In the genomic region with DNA sequence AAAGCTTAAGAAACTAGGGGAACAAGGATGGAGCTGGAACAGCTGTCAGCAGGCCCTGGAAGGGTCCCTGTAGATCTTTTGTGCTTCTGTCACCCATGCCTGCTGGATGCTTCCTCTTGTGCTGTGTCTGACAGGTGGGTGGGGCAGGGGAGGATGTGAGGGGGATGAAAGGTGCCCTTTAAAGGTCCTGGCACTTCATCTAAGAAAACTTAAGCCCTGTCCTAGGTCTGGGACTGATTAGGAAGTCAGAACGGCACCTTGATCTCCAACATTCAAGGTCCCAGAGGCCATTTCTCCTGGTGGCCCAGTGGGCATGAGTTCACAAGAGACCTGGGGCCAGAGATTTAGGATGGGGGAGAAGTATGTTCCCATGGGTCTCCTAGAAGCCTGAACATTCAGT, we compare ENCODE assay signal across 10 mouse cellular contexts. TPM values are rescaled to one million over a fixed set of nuclear protein-coding genes. Genes with fewer than 3 reads are reported as not detected.
DNase-seq lines count a peak whose midpoint lies in the region; ATAC-seq lines count a peak whose summit lies in the region.
"Had no signal": no experiment of that assay in that cellular context is flagged by ENCODE, and none has a peak within 500 bp of the region (broad histone marks: within the 10 kb centered on the region; RNA-seq: fewer than 3 reads in every experiment).

A gene (minus strand): TSS at position 297 of the 400 bp plus-strand sequence.

- DNase-seq in heart, adult 8-10 months (ENCODE audit: low spot score): no peak
- DNase-seq in adrenal gland, adult 18-20 months (ENCODE audit: low spot score in 2 of 2): no peak
- DNase-seq in limb, embryonic 11.5 days (ENCODE audit: low spot score): no peak
- DNase-seq in spleen, postnatal 10 days (ENCODE audit: low spot score in 2 of 2): no peak
- DNase-seq in c-Kit-positive CD71-positive TER-119-positive erythroid progenitor cells, embryonic 14.5 days (ENCODE audit: low spot score): no peak
- DNase-seq in frontal cortex, postnatal 14 days (ENCODE audit: low spot score in 2 of 2): no peak
- DNase-seq: kidney, postnatal 25 days had no signal

- WGBS in heart, embryonic 11.5 days (ENCODE audit: insufficient replicate concordance): 74% methylated on average over 1 of the region's 1 CpGs
- 91% methylated on average over 1 of the region's 1 CpGs for WGBS in forebrain, embryonic 16.5 days
- WGBS in limb, embryonic 11.5 days: 61% methylated on average over 1 of the region's 1 CpGs

- H3K36me3 ChIP-seq in heart, embryonic 11.5 days (ENCODE audit: control insufficient read depth, insufficient read depth, low read length): no peaks in the 10 kb centered on the region
- no peaks in the 10 kb centered on the region for H3K36me3 ChIP-seq in forebrain, embryonic 16.5 days (ENCODE audit: control insufficient read depth, insufficient read depth)
- H3K36me3 ChIP-seq in limb, embryonic 11.5 days (ENCODE audit: control insufficient read depth, insufficient read depth, low read length): no peaks in the 10 kb centered on the region

- no peaks in the 10 kb centered on the region for H3K9me3 ChIP-seq in heart, embryonic 11.5 days (replicated peaks; ENCODE audit: control insufficient read depth, low read length)
- H3K9me3 ChIP-seq in forebrain, embryonic 16.5 days (ENCODE audit: control insufficient read depth, low read length): no peaks in the 10 kb centered on the region
- H3K9me3 ChIP-seq in limb, embryonic 11.5 days (ENCODE audit: control insufficient read depth, low read length): no peaks in the 10 kb centered on the region

- H3K4me1 ChIP-seq in heart, embryonic 11.5 days (ENCODE audit: control insufficient read depth, insufficient read depth, low read length): no peaks in the 10 kb centered on the region
- H3K4me1 ChIP-seq in forebrain, embryonic 16.5 days (replicated peaks; ENCODE audit: control insufficient read depth, insufficient read depth, low read length): peaks cover 3% of the 10 kb centered on the region; the same call in 1 of the 2 replicates
- H3K4me1 ChIP-seq in limb, embryonic 11.5 days (ENCODE audit: control insufficient read depth, insufficient read depth, low read length): no peaks in the 10 kb centered on the region

- H3K9ac ChIP-seq in heart, embryonic 11.5 days (ENCODE audit: low read depth, low read length): no peak within 1 kb of the TSS
- peak within 1 kb of the TSS; percentile 68 for H3K9ac ChIP-seq in forebrain, embryonic 16.5 days (replicated peaks; ENCODE audit: low read depth, low read length)
- no peak within 1 kb of the TSS for H3K9ac ChIP-seq in limb, embryonic 11.5 days (ENCODE audit: low read length)

- no peak within 1 kb of the TSS for H3K27ac ChIP-seq in heart, embryonic 11.5 days (ENCODE audit: low read depth, low read length)
- H3K27ac ChIP-seq in forebrain, embryonic 16.5 days (ENCODE audit: low read length): no peak within 1 kb of the TSS; the same call in 1 of the 2 replicates
- no peak within 1 kb of the TSS for H3K27ac ChIP-seq in limb, embryonic 11.5 days (replicated peaks; ENCODE audit: low read depth, low read length)

- H3K27me3 ChIP-seq in heart, embryonic 11.5 days (ENCODE audit: control insufficient read depth, insufficient read depth, low read length): peaks cover 5% of the 10 kb centered on the region; the same call in 1 of the 2 replicates
- H3K27me3 ChIP-seq in forebrain, embryonic 16.5 days (replicated peaks; ENCODE audit: control insufficient read depth, insufficient read depth, low read length): no peaks in the 10 kb centered on the region
- H3K27me3 ChIP-seq in limb, embryonic 11.5 days (ENCODE audit: control insufficient read depth, insufficient read depth, low read length): no peaks in the 10 kb centered on the region

- ATAC-seq in heart, embryonic 11.5 days (replicated peaks; ENCODE audit: insufficient number of reproducible peaks, low FRiP score, low TSS enrichment): no peak
- no peak for ATAC-seq in forebrain, embryonic 16.5 days
- no peak for ATAC-seq in limb, embryonic 11.5 days (ENCODE audit: insufficient number of reproducible peaks, low FRiP score, low TSS enrichment, low read depth)

- H3K4me3 ChIP-seq in heart, embryonic 11.5 days (ENCODE audit: low read depth, low read length): peak within 1 kb of the TSS; percentile 30; the same call in 1 of the 2 replicates
- H3K4me3 ChIP-seq in forebrain, embryonic 16.5 days (replicated peaks; ENCODE audit: low read length): peak within 1 kb of the TSS; percentile 45
- H3K4me3 ChIP-seq in limb, embryonic 11.5 days (ENCODE audit: low read depth, low read length): peak within 1 kb of the TSS; percentile 19; the same call in 1 of the 2 replicates

- H3K4me2 ChIP-seq in heart, embryonic 11.5 days: peak within 1 kb of the TSS; percentile 58
- H3K4me2 ChIP-seq in forebrain, embryonic 16.5 days (ENCODE audit: low read length): peak within 1 kb of the TSS; percentile 55
- peak within 1 kb of the TSS; percentile 49 for H3K4me2 ChIP-seq in limb, embryonic 11.5 days (ENCODE audit: low read depth, severe bottlenecking)

RNA-seq across cellular contexts. Expression of the gene that starts here (rescaled TPM):
- polyA plus RNA-seq in heart, embryonic 11.5 days (2014; fragmentation: Nextera tagmentation; extraction: Ambion mirVana): 0.07 and 0.24 TPM in 2 replicates
- total RNA-seq in heart, adult 8-10 months (2022): 1 to 10 TPM in 3 of 4 experiments, under 1 TPM in 1; 0.84 to 2.4 (median 2.0) TPM
- total RNA-seq in adrenal gland, adult 18-20 months (2021): 10 to 100 TPM; 17.0 to 20.0 TPM
- 12.3 and 14.9 TPM in 2 replicates for polyA plus RNA-seq in forebrain, embryonic 16.5 days (2015; fragmentation: Nextera tagmentation; extraction: Ambion mirVana)
- 0.37 and 0.41 TPM in 2 replicates for polyA plus RNA-seq in limb, embryonic 11.5 days (2014; fragmentation: Nextera tagmentation; extraction: Ambion mirVana)
- polyA plus RNA-seq: C2C12 had no signal

Comparison
In these comparisons a context has a peak if more than half of its experiments do, and no peak if none do; other contexts are left out.
1. RNA of the gene that starts here (total RNA-seq): 17.0 to 20.0 TPM in adrenal gland, adult 18-20 months; 0.84 to 2.4 TPM in heart, adult 8-10 months; every median in the first group is over 4 times any median in the second.
2. Peak in every context shown above with its lines, with median percentiles within 50 percentile points of each other: H3K4me2 ChIP-seq and H3K4me3 ChIP-seq.